Mouse (Mus musculus) frontal cortex, adult 2 months (tissue): ENCODE measurements around the gene Nlrp3. TPM values are rescaled to one million over a fixed set of nuclear protein-coding genes. Genes with fewer than 3 reads are reported as not detected.

Experiments
- DNase-seq, 2 experiments: peaks; one replicate each; pipeline ENCODE4 v3.0.0; 2022; ENCODE audit warnings: low spot score in 1 of 2; ENCODE audit errors: extremely low spot score in 1 of 2
- polyA plus RNA-seq: library from polyadenylated mRNA; depleted of rRNA; stranded (reverse); fragments of >200 nt; gene quantifications from 2 replicates; pipeline ENCODE4 v1.2.3, GENCODE M21; 2012; rRNA removed

The Nlrp3 gene
- polyA plus RNA-seq, 1 experiment: 0.64 TPM

GRCm38 (mm10) chr11:59602287-59602686 lies 60.9 kb downstream of the Nlrp3 start:
- DNase-seq: no peak

- no peak for DNase-seq
These were observed 70.3 kb downstream of the Nlrp3 start for GRCm38 (mm10) chr11:59611646-59612045.

GRCm38 (mm10) chr11:59614120-59614519 lies 72.8 kb downstream of the Nlrp3 start:
- DNase-seq: peak; percentile 13 to 57

Other genes with a start within 250 kb of the Nlrp3 start
- gene Wnt9a, start 234.6 kb upstream of the Nlrp3 start, polyA plus RNA-seq: 9.4 and 12.2 TPM in 2 replicates
- gene Prss38, start 165.9 kb upstream of the Nlrp3 start, polyA plus RNA-seq: 0.11 and 0.12 TPM in 2 replicates
- 14.7 and 15.6 TPM in 2 replicates for gene Jmjd4, start 91.5 kb upstream of the Nlrp3 start, polyA plus RNA-seq
- gene Snap47, start 90.4 kb upstream of the Nlrp3 start, polyA plus RNA-seq: 337 and 389 TPM in 2 replicates
- 3.2 and 3.8 TPM in 2 replicates for gene Zfp867, start 69.1 kb upstream of the Nlrp3 start, polyA plus RNA-seq
- gene Zkscan17, start 14.8 kb upstream of the Nlrp3 start, polyA plus RNA-seq: 8.2 and 8.9 TPM in 2 replicates
- gene Olfr222, start 34.7 kb downstream of the Nlrp3 start, polyA plus RNA-seq: not detected in 2 replicates
- gene Olfr223, start 51.7 kb downstream of the Nlrp3 start, polyA plus RNA-seq: not detected in 2 replicates
- gene Mprip, start 119.7 kb downstream of the Nlrp3 start, polyA plus RNA-seq: 146 and 154 TPM in 2 replicates
- gene Pld6, start 246.1 kb downstream of the Nlrp3 start, polyA plus RNA-seq: 3.4 and 3.6 TPM in 2 replicates